Mouse (Mus musculus) forebrain, embryonic 16.5 days (tissue): ENCODE data around the gene Cyb5r4. TPM values are rescaled to one million over a fixed set of nuclear protein-coding genes. Genes with fewer than 3 reads are reported as not detected.
"Not testable (repeated sequence)": the region's sequence is repeated elsewhere in the genome, so short reads cannot be mapped to it uniquely, and the experiment has no call there.

ENCODE experiments used
- ATAC-seq: fragments of 200-750 bp; cut with Nextera tagmentation; 2 replicates; pipeline ENCODE4 v1.8.0; 2017; ENCODE audit warnings: mild to moderate bottlenecking, moderate library complexity
- H3K27ac ChIP-seq: fragments of 300-500 bp; sonication (generic); 2 replicates; pipeline ENCODE4 v1.5.1; 2014; ENCODE audit warnings: low read length, control low read depth
- H3K27me3 ChIP-seq: fragments of 300-500 bp; sonication (generic); replicated peaks from 2 replicates; pipeline ENCODE4 v1.6.1; 2014; ENCODE audit warnings: low read length; ENCODE audit not compliant: control insufficient read depth, insufficient read depth
- H3K36me3 ChIP-seq: fragments of 300-500 bp; sonication (generic); 2 replicates; pipeline ENCODE4 v1.6.1; 2014; ENCODE audit not compliant: control insufficient read depth, insufficient read depth
- H3K4me1 ChIP-seq: fragments of 300-500 bp; sonication (generic); replicated peaks from 2 replicates; pipeline ENCODE4 v1.6.1; 2014; ENCODE audit warnings: low read length; ENCODE audit not compliant: control insufficient read depth, insufficient read depth
- H3K4me2 ChIP-seq: fragments of 300-500 bp; sonication (generic); 2 replicates; pipeline ENCODE4 v1.6.1; 2014; ENCODE audit warnings: mild to moderate bottlenecking, low read length, control low read depth
- H3K4me3 ChIP-seq: fragments of 300-500 bp; sonication (generic); replicated peaks from 2 replicates; pipeline ENCODE4 v1.5.1; 2014; ENCODE audit warnings: mild to moderate bottlenecking, low read length, control low read depth
- H3K9ac ChIP-seq: fragments of 300-500 bp; sonication (generic); replicated peaks from 2 replicates; pipeline ENCODE4 v1.6.1; 2014; ENCODE audit warnings: low read depth, low read length, control low read depth
- H3K9me3 ChIP-seq: fragments of 300-500 bp; sonication (generic); 2 replicates; pipeline ENCODE4 v1.6.1; 2016; ENCODE audit warnings: low read length; ENCODE audit not compliant: control insufficient read depth
- WGBS: fragments of 180-500 bp; shearing (Covaris S2); extraction: QIAGEN DNeasy Blood & Tissue Kit; methylation state at CpG from one replicate; pipeline ENCODE4 v1.1.7; 2014; 5-methylcytosine and 5-hydroxymethylcytosine counted together
- polyA plus RNA-seq: library from polyadenylated mRNA; unstranded; fragments of >200 nt; fragmentation: Nextera tagmentation; extraction: Ambion mirVana; gene quantifications from 2 replicates; pipeline ENCODE4 v1.2.1, GENCODE M21; 2015

The Cyb5r4 gene
- polyA plus RNA-seq, 1 experiment from 2014 or later: 68.4 TPM

- Histone ChIP-seq H3K4me1 (no peaks in the 10 kb centered on the region), H3K27me3 (no peaks in the 10 kb centered on the region), H3K9me3 (no peaks in the 10 kb centered on the region), H3K4me2 (no peak overlapping the region), H3K9ac (no peak overlapping the region), H3K36me3 (peaks cover 29% of the 10 kb centered on the region), H3K27ac (no peak overlapping the region), H3K4me3 (no peak overlapping the region)
- ATAC-seq: no peak
- WGBS: 93% methylated on average over 11 of the region's 11 CpGs
Observed at GRCm38 (mm10) chr9:87055547-87056235, 33.9 kb downstream of the Cyb5r4 start.

- Histone ChIP-seq H3K9ac (no peak overlapping the region), H3K27me3 (no peaks in the 10 kb centered on the region), H3K4me1 (no peaks in the 10 kb centered on the region), H3K4me2 (no peak overlapping the region), H3K27ac (no peak overlapping the region), H3K4me3 (no peak overlapping the region), H3K36me3 (peaks cover 23% of the 10 kb centered on the region), H3K9me3 (no peaks in the 10 kb centered on the region)
- no peak for ATAC-seq
- 78% methylated on average over 5 of the region's 5 CpGs for WGBS
Observed at GRCm38 (mm10) chr9:87062337-87062736, 40.5 kb downstream of the Cyb5r4 start.

- Histone ChIP-seq H3K27ac (no peak overlapping the region), H3K27me3 (no peaks in the 10 kb centered on the region), H3K4me1 (no peaks in the 10 kb centered on the region), H3K4me2 (no peak overlapping the region), H3K9me3 (peaks cover 2% of the 10 kb centered on the region; the same call in 1 of the 2 replicates), H3K9ac (no peak overlapping the region), H3K36me3 (peaks cover 29% of the 10 kb centered on the region), H3K4me3 (no peak overlapping the region)
- 96% methylated on average over 1 of the region's 1 CpGs for WGBS
- no peak for ATAC-seq
Observed at GRCm38 (mm10) chr9:87068160-87068559, 46.3 kb downstream of the Cyb5r4 start.

GRCm38 (mm10) chr9:87071566-87071965, 49.8 kb downstream of the Cyb5r4 start:
- peaks cover 25% of the 10 kb centered on the region for H3K36me3 ChIP-seq
- not testable (repeated sequence) for H3K27me3 ChIP-seq, H3K4me3 ChIP-seq, ATAC-seq, H3K9ac ChIP-seq, H3K4me1 ChIP-seq, H3K4me2 ChIP-seq, H3K27ac ChIP-seq, H3K9me3 ChIP-seq
- 84% methylated on average over 3 of the region's 3 CpGs for WGBS

GRCm38 (mm10) chr9:87077919-87078318, 56.1 kb downstream of the Cyb5r4 start:
- Histone ChIP-seq H3K9me3 (no peaks in the 10 kb centered on the region), H3K9ac (no peak overlapping the region), H3K27me3 (no peaks in the 10 kb centered on the region), H3K4me1 (no peaks in the 10 kb centered on the region), H3K36me3 (no peaks in the 10 kb centered on the region; the same call in 1 of the 2 replicates), H3K4me2 (no peak overlapping the region), H3K4me3 (no peak overlapping the region), H3K27ac (no peak overlapping the region)
- ATAC-seq: peak; percentile 67; the same call in 1 of the 2 replicates
- 36% methylated on average over 2 of the region's 2 CpGs for WGBS

GRCm38 (mm10) chr9:87079511-87079910, 57.7 kb downstream of the Cyb5r4 start:
- Histone ChIP-seq H3K4me2 (no peak overlapping the region), H3K27ac (no peak overlapping the region), H3K4me1 (no peaks in the 10 kb centered on the region), H3K9me3 (no peaks in the 10 kb centered on the region), H3K4me3 (no peak overlapping the region), H3K27me3 (no peaks in the 10 kb centered on the region), H3K36me3 (no peaks in the 10 kb centered on the region; the same call in 1 of the 2 replicates), H3K9ac (no peak overlapping the region)
- 64% methylated on average over 2 of the region's 2 CpGs for WGBS
- ATAC-seq: no peak

- H3K9me3 ChIP-seq: no peaks in the 10 kb centered on the region
- H3K4me2 ChIP-seq: no peak overlapping the region
- 82% methylated on average over 4 of the region's 4 CpGs for WGBS
- no peak overlapping the region for H3K9ac ChIP-seq
- no peaks in the 10 kb centered on the region for H3K4me1 ChIP-seq
- H3K36me3 ChIP-seq: no peaks in the 10 kb centered on the region
- no peak for ATAC-seq
- H3K4me3 ChIP-seq: no peak overlapping the region
- no peak overlapping the region for H3K27ac ChIP-seq
- no peaks in the 10 kb centered on the region for H3K27me3 ChIP-seq
Observed at GRCm38 (mm10) chr9:87086991-87087390, 65.2 kb downstream of the Cyb5r4 start.

GRCm38 (mm10) chr9:87097989-87098388, 76.2 kb downstream of the Cyb5r4 start:
- Histone ChIP-seq H3K9ac (no peak overlapping the region), H3K36me3 (no peaks in the 10 kb centered on the region), H3K4me3 (no peak overlapping the region), H3K27ac (no peak overlapping the region), H3K4me1 (no peaks in the 10 kb centered on the region), H3K27me3 (no peaks in the 10 kb centered on the region), H3K4me2 (no peak overlapping the region), H3K9me3 (no peaks in the 10 kb centered on the region)
- no peak for ATAC-seq
- WGBS: 68% methylated on average over 2 of the region's 2 CpGs

- Histone ChIP-seq H3K9ac (no peak overlapping the region), H3K4me2 (no peak overlapping the region), H3K36me3 (no peaks in the 10 kb centered on the region), H3K9me3 (no peaks in the 10 kb centered on the region), H3K27me3 (no peaks in the 10 kb centered on the region), H3K4me3 (no peak overlapping the region), H3K4me1 (peaks cover 8% of the 10 kb centered on the region; the same call in 1 of the 2 replicates), H3K27ac (peak overlapping the region; percentile 70)
- 81% methylated on average over 5 of the region's 5 CpGs for WGBS
- ATAC-seq: 0 out of 2 replicates have a peak, but pooled peaks have one; percentile 16
Observed at GRCm38 (mm10) chr9:87115019-87115418, 93.2 kb downstream of the Cyb5r4 start.
